In genomic region chr4:134927815-134928463, GRCm38 (mm10) we compare ENCODE assay signal across 1 mouse cellular context.
TF ChIP-seq lines count a peak whose summit lies in the region.

No protein-coding gene starts in this region.

TF ChIP-seq in MEL, 35 proteins besides CTCF, POLR2A, EP300 and RAD21 (continued from another document):
- TF ChIP-seq ETS1 (IDR thresholded peaks at IDR 0.05; ENCODE audit: low read depth, low read length) (no peak), GABPA (IDR thresholded peaks at IDR 0.05; ENCODE audit: low read depth, low read length) (no peak), USF2 (IDR thresholded peaks at IDR 0.05; ENCODE audit: borderline replicate concordance in 1 of 2, insufficient read depth in 1 of 2, low read depth in 1 of 2, low read length in 2 of 2) (no peak), BHLHE40 (IDR thresholded peaks at IDR 0.05; ENCODE audit: borderline replicate concordance, low read depth, low read length) (no peak), MAZ (IDR thresholded peaks at IDR 0.05; ENCODE audit: low read depth, low read length) (no peak), ELF1 (IDR thresholded peaks at IDR 0.05; ENCODE audit: low read depth, low read length) (no peak), JUND (IDR thresholded peaks at IDR 0.05; ENCODE audit: low read depth, low read length) (no peak), GATA1 (IDR thresholded peaks at IDR 0.05; ENCODE audit: low read depth, low read length) (no peak), NELFE (IDR thresholded peaks at IDR 0.05; ENCODE audit: low read depth, low read length) (peak; percentile 31; the same call in 1 of the 2 replicates), KAT2A (conservative IDR thresholded peaks at IDR 0.05; ENCODE audit: low read depth, low read length) (no peak), POLR2AphosphoS5 (IDR thresholded peaks at IDR 0.05; ENCODE audit: borderline replicate concordance, low read depth, low read length) (no peak), MXI1 (IDR thresholded peaks at IDR 0.05; ENCODE audit: low read depth, low read length) (no peak), TBP (IDR thresholded peaks at IDR 0.05; ENCODE audit: low read depth, low read length) (no peak), SIN3A (IDR thresholded peaks at IDR 0.05; ENCODE audit: low read length) (no peak), POLR2AphosphoS2 (IDR thresholded peaks at IDR 0.05; ENCODE audit: low read length) (peak; percentile 96; the same call in 1 of the 2 replicates), MYC (IDR thresholded peaks at IDR 0.05; ENCODE audit: low read depth, low read length) (0 out of 2 replicates have a peak, but pooled peaks have one; percentile 34), ZNF384 (IDR thresholded peaks at IDR 0.05; ENCODE audit: low read depth, low read length) (no peak), SMC3 (IDR thresholded peaks at IDR 0.05; ENCODE audit: low read depth, low read length) (no peak), USF1 (IDR thresholded peaks at IDR 0.05; ENCODE audit: low read depth, low read length) (no peak), E2F4 (IDR thresholded peaks at IDR 0.05; ENCODE audit: borderline replicate concordance, low read depth, low read length) (no peak), ZC3H11A (IDR thresholded peaks at IDR 0.05; ENCODE audit: low read depth, low read length) (no peak), TCF12 (IDR thresholded peaks at IDR 0.05; ENCODE audit: low read depth, low read length) (no peak)
TF ChIP-seq in MEL: peak in this region for 6.
